Mouse (Mus musculus) heart, embryonic 13.5 days (tissue): ENCODE measurements at regions not wholly inside any gene's neighbourhood (a gene's known extent, or its start where the extent isn't known, plus 50 kb on each side); places are given as distances from the start of the nearest gene placed in this dataset.

Experiments used
- ATAC-seq: fragments of 200-750 bp; cut with Nextera tagmentation; 2 replicates; pipeline ENCODE4 v1.8.0; 2017; ENCODE audit warnings: moderate TSS enrichment; ENCODE audit not compliant: insufficient number of reproducible peaks, low FRiP score, low TSS enrichment; ENCODE audit errors: extremely low read depth
- H3K27ac ChIP-seq: fragments of 300-500 bp; sonication (generic); replicated peaks from 2 replicates; pipeline ENCODE4 v1.5.1; 2015; ENCODE audit warnings: moderate library complexity, mild to moderate bottlenecking, inconsistent platforms
- H3K27me3 ChIP-seq: fragments of 300-500 bp; sonication (generic); replicated peaks from 2 replicates; pipeline ENCODE4 v1.6.1; 2015; ENCODE audit warnings: mild to moderate bottlenecking, inconsistent platforms
- H3K36me3 ChIP-seq: fragments of 300-500 bp; sonication (generic); 2 replicates; pipeline ENCODE4 v1.6.1; 2015; ENCODE audit warnings: mild to moderate bottlenecking, inconsistent platforms
- H3K4me1 ChIP-seq: fragments of 300-500 bp; sonication (generic); 2 replicates; pipeline ENCODE4 v1.6.1; 2015; ENCODE audit warnings: inconsistent platforms
- H3K4me2 ChIP-seq: fragments of 300-500 bp; sonication (generic); 2 replicates; pipeline ENCODE4 v1.6.1; 2015; ENCODE audit warnings: inconsistent platforms, mild to moderate bottlenecking, moderate library complexity
- H3K4me3 ChIP-seq: fragments of 300-500 bp; sonication (generic); 2 replicates; pipeline ENCODE4 v1.5.1; 2015; ENCODE audit warnings: moderate library complexity, mild to moderate bottlenecking, inconsistent platforms
- H3K9ac ChIP-seq: fragments of 300-500 bp; sonication (generic); 2 replicates; pipeline ENCODE4 v1.6.1; 2015; ENCODE audit warnings: inconsistent platforms, mild to moderate bottlenecking, moderate library complexity
- H3K9me3 ChIP-seq: fragments of 300-500 bp; sonication (generic); 2 replicates; pipeline ENCODE4 v1.6.1; 2016; ENCODE audit warnings: inconsistent platforms
- WGBS: fragments of 180-500 bp; shearing (Covaris S2); methylation state at CpG from one replicate; pipeline ENCODE4 v1.1.7; 2015; ENCODE audit warnings: mixed read lengths; 5-methylcytosine and 5-hydroxymethylcytosine counted together

DNA sequence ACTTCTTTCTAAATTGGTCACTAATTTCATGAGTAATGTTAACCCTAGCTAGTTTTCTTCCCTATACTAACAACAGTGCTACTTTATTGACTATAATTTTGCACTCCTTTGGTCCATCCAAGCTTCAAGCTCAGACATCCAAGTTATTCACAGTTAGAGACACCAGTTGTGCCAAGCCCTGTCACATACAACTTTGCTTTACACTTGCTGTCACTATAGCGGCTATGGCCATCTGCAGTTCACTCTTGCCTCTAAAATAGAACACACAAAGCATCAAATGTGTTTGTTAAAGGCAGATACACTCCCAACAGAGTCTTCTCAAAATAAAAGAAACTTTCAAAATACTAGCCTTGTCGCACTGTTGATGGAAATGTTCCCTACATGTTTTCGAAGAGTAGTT, 236.0 kb upstream of the Cblb start:
- 87% methylated on average over 3 of the region's 3 CpGs for WGBS
- H3K9me3 ChIP-seq = no peaks in the 10 kb centered on the region
- no peak for ATAC-seq
- H3K4me2 ChIP-seq = no peak overlapping the region
- H3K27ac ChIP-seq = no peak overlapping the region
- no peak overlapping the region for H3K4me3 ChIP-seq
- no peaks in the 10 kb centered on the region for H3K4me1 ChIP-seq
- no peaks in the 10 kb centered on the region for H3K36me3 ChIP-seq
- no peak overlapping the region for H3K9ac ChIP-seq
- H3K27me3 ChIP-seq = no peaks in the 10 kb centered on the region

DNA sequence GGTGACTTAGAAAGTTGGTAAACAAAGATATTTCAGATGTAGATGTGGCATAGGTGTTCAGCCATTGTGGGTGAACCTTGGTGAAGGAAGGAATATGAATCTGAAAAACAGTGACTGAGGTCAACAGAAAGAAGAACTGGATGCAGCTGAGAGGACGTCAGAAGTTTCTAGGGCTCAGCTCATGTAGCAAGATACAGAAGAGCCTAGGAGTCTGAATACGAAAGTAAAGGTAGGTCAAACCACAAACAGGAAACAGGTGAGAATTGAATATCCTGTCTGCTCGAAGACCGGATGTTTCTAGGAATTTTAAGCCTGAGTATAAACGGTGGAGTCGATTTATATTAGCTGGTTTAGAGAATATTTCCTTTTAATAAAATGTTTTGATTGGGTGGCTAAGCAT, 223.7 kb upstream of the Cblb start:
- no peak for ATAC-seq
- no peak overlapping the region for H3K9ac ChIP-seq
- no peak overlapping the region for H3K4me2 ChIP-seq
- no peaks in the 10 kb centered on the region for H3K36me3 ChIP-seq
- no peaks in the 10 kb centered on the region for H3K27me3 ChIP-seq
- 71% methylated on average over 6 of the region's 6 CpGs for WGBS
- H3K4me3 ChIP-seq = no peak overlapping the region
- H3K9me3 ChIP-seq = no peaks in the 10 kb centered on the region
- peaks cover 11% of the 10 kb centered on the region for H3K4me1 ChIP-seq
- no peak overlapping the region for H3K27ac ChIP-seq

DNA sequence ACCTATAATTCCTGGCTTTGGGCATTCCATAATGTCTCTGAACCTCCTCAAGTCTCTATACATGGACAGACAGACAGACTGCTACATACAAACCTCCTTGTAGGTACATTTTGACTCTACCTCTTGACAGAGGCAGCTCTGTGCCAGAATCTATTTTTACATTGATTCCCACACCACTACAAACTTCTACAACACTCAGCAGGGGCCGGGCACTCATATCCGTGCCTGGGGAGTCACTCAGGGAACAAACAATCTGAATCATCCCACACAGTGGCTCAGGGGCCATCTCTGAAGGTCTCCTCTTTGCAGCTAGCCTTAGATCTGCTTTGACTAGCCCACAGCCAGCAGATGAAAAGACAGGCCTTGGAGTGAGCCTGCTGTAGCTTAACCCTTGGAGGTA, 221.9 kb upstream of the Cblb start:
- Histone ChIP-seq H3K4me1 (peaks cover 11% of the 10 kb centered on the region), H3K27me3 (no peaks in the 10 kb centered on the region), H3K4me3 (no peak overlapping the region), H3K36me3 (no peaks in the 10 kb centered on the region), H3K4me2 (no peak overlapping the region), H3K9ac (no peak overlapping the region), H3K27ac (peak overlapping the region; percentile 58), H3K9me3 (no peaks in the 10 kb centered on the region)
- ATAC-seq = no peak
- 31% methylated on average over 2 of the region's 2 CpGs for WGBS

DNA sequence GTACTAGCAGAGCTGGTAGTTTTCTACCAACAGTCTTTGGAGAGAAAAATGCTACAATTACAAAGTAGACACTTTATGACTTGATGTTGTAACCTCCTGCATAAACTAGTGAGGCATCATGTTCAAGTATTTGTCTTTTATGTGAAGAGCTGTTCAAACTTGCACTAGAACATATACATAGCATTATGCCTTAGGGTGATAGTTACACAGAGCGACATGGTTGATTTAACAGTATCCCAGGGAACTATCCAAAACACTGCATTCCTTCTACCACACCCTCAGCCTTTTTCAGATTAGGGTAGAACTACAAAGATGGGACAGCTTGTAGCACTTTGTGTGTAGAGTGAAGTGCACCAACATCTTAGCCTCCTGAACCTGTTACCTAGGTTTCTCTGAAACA, 220.0 kb upstream of the Cblb start:
- Histone ChIP-seq H3K27me3 (no peaks in the 10 kb centered on the region), H3K9ac (no peak overlapping the region), H3K36me3 (no peaks in the 10 kb centered on the region), H3K4me2 (no peak overlapping the region), H3K4me1 (peaks cover 11% of the 10 kb centered on the region), H3K9me3 (no peaks in the 10 kb centered on the region), H3K27ac (no peak overlapping the region), H3K4me3 (no peak overlapping the region)
- no peak for ATAC-seq
- WGBS = 80% methylated on average over 1 of the region's 1 CpGs

DNA sequence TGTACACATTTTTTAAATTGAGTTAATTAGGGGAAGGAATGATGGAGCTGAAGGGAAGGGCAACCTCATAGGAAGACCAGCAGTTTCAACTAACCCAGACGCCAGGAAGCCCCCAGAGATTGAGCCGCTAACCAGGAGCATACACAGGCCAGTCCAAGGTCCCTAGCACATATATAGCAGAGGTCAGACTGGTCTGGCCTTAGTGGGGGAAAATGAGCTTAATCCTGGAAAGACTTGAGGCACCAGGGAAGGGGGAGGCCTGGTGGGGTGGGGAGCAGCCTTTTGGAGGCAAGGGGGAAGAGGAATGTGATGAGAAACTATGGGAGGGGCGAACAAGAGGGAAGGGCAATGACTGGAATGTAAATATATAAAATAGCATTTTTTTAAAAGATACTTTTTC, 188.3 kb upstream of the Cblb start:
- H3K27me3 ChIP-seq = no peaks in the 10 kb centered on the region
- H3K4me2 ChIP-seq = no peak overlapping the region
- no peaks in the 10 kb centered on the region for H3K9me3 ChIP-seq
- H3K9ac ChIP-seq = no peak overlapping the region
- WGBS = 75% methylated on average over 3 of the region's 3 CpGs
- H3K4me1 ChIP-seq = no peaks in the 10 kb centered on the region
- H3K36me3 ChIP-seq = no peaks in the 10 kb centered on the region
- no peak overlapping the region for H3K4me3 ChIP-seq
- ATAC-seq = no peak
- H3K27ac ChIP-seq = no peak overlapping the region

DNA sequence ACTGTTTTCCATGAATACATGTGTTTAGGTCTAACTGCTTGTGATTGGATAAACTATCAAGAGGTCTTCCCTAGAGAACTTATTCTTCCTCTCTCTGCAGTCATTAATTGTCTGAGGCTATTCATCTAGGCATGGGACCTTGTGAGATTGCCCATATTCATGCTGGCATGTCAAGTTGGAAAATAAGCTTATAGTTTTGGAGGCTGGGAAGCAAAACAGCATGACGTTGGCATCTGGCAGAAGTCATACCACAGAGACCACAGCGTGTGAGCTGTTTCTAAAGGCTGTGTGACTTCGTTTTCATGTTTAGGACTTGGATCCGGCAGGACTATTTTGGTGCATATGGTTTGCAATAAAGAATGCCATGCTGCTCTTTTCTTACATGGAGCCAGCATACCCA, 185.5 kb upstream of the Cblb start:
- 71% methylated on average over 4 of the region's 4 CpGs for WGBS
- ATAC-seq = no peak
- no peak overlapping the region for H3K4me3 ChIP-seq
- no peaks in the 10 kb centered on the region for H3K9me3 ChIP-seq
- no peak overlapping the region for H3K9ac ChIP-seq
- no peak overlapping the region for H3K4me2 ChIP-seq
- no peaks in the 10 kb centered on the region for H3K4me1 ChIP-seq
- no peak overlapping the region for H3K27ac ChIP-seq
- H3K36me3 ChIP-seq = no peaks in the 10 kb centered on the region
- no peaks in the 10 kb centered on the region for H3K27me3 ChIP-seq

DNA sequence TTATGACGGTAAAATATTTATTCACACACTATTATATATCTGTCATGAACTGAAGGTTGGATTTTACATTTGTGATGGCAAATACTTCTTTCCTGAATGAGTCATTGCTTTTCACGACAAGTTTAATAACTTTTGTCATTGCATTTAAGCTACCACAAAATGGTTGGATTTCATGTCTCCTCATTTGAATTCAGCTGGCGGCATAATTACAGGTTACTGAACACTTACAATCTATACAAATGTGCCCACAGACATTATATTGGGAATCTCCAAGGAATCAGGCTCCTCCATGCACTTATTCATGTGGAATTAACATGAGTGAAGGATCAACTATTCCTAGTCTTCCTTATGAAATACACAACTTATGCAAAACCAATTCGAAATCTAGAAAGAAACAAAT, 150.3 kb upstream of the Cblb start:
- WGBS = 81% methylated on average over 4 of the region's 4 CpGs
- Histone ChIP-seq H3K4me1 (no peaks in the 10 kb centered on the region), H3K36me3 (no peaks in the 10 kb centered on the region), H3K4me2 (no peak overlapping the region), H3K9me3 (no peaks in the 10 kb centered on the region), H3K9ac (no peak overlapping the region), H3K27me3 (no peaks in the 10 kb centered on the region), H3K4me3 (no peak overlapping the region), H3K27ac (no peak overlapping the region)
- no peak for ATAC-seq

DNA sequence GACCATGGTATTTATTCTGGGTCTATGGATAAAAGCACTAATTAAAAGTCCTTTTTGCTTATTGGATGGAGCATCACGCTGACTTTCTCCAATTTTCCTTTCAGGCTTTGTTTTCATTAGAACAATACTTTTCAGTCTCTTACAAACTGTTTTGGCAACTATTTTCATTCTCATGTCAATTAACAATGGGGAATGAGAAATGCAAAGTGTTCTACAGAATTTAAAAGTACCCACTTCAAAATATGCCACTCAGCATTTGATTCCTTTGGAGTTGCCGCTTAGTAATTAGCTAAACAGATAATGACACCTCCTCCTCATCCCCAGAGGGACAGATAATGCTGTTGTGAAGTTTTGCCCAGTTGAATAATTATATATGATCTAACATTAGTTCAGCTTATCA, 149.9 kb upstream of the Cblb start:
- no peaks in the 10 kb centered on the region for H3K36me3 ChIP-seq
- no peak for ATAC-seq
- no peak overlapping the region for H3K4me3 ChIP-seq
- H3K9ac ChIP-seq = no peak overlapping the region
- WGBS = 82% methylated on average over 2 of the region's 2 CpGs
- H3K9me3 ChIP-seq = no peaks in the 10 kb centered on the region
- H3K4me1 ChIP-seq = no peaks in the 10 kb centered on the region
- H3K27ac ChIP-seq = no peak overlapping the region
- H3K4me2 ChIP-seq = no peak overlapping the region
- H3K27me3 ChIP-seq = no peaks in the 10 kb centered on the region

DNA sequence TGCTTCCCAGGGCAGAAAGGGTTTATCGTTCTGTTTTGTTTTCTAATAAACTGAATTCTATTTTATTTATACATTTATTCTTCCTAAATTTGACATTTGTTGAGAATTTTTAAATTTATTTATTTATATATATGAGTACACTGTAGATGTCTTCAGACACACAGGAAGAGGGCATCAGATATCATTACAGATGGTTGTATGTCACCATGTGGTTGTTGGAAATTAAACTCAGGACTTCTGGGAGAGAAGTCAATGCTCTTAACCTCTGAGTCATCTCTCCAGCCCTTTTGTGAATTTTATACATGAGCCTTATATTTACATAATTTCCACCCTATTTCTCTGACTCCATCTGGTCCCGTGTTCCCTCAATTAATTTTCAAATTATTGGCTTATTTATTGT, 147.2 kb upstream of the Cblb start:
- Histone ChIP-seq H3K9me3 (no peaks in the 10 kb centered on the region), H3K4me3 (no peak overlapping the region), H3K4me2 (no peak overlapping the region), H3K27me3 (no peaks in the 10 kb centered on the region), H3K4me1 (no peaks in the 10 kb centered on the region), H3K27ac (no peak overlapping the region), H3K9ac (no peak overlapping the region), H3K36me3 (no peaks in the 10 kb centered on the region)
- WGBS = 85% methylated on average over 2 of the region's 2 CpGs
- no peak for ATAC-seq

DNA sequence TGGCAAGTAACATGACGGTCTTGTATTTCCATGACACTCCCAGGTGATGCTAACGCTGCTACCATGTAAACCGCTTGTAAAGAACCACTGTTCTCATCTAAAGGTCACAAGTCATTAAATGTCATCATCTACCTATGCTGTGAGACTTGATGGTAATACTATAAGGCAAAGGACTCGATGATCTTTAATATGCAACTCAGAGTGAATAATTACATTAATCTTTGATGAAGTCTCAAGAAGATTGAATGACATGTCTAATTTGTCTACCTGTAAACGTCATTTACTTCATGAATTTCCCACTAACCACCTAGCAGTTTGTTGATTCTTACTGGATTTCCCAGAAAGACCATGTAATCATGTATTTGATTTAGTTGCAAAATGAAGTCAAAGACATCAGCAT, 143.5 kb upstream of the Cblb start:
- Histone ChIP-seq H3K4me2 (no peak overlapping the region), H3K4me3 (no peak overlapping the region), H3K4me1 (no peaks in the 10 kb centered on the region), H3K9me3 (no peaks in the 10 kb centered on the region), H3K27ac (no peak overlapping the region), H3K9ac (no peak overlapping the region), H3K36me3 (no peaks in the 10 kb centered on the region), H3K27me3 (no peaks in the 10 kb centered on the region)
- ATAC-seq = no peak
- WGBS = 80% methylated on average over 5 of the region's 5 CpGs

DNA sequence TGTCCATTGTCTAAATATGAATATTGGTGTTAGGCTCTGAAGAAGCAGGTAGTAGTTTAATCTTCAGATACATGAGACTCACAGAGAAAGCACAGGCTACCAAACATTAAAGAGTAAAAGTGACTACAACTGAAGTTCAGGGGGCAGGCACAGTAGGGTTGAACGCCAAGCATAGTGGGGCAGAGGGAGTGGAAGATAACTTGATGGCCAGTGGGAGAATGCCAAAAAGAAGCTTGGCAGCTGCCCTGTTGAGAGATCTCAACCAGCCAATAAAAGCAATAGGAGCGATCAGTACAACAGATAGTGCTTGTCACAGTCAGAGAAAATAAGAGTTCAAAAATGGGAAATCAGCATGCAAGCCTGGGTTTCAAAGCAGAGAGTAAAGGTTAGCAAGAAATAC, 125.4 kb upstream of the Cblb start:
- 67% methylated on average over 2 of the region's 2 CpGs for WGBS
- no peak overlapping the region for H3K9ac ChIP-seq
- no peaks in the 10 kb centered on the region for H3K36me3 ChIP-seq
- H3K27ac ChIP-seq = no peak overlapping the region
- no peaks in the 10 kb centered on the region for H3K4me1 ChIP-seq
- no peak overlapping the region for H3K4me2 ChIP-seq
- H3K9me3 ChIP-seq = peaks cover 6% of the 10 kb centered on the region; the same call in 1 of the 2 replicates
- no peak for ATAC-seq
- no peaks in the 10 kb centered on the region for H3K27me3 ChIP-seq
- H3K4me3 ChIP-seq = no peak overlapping the region

DNA sequence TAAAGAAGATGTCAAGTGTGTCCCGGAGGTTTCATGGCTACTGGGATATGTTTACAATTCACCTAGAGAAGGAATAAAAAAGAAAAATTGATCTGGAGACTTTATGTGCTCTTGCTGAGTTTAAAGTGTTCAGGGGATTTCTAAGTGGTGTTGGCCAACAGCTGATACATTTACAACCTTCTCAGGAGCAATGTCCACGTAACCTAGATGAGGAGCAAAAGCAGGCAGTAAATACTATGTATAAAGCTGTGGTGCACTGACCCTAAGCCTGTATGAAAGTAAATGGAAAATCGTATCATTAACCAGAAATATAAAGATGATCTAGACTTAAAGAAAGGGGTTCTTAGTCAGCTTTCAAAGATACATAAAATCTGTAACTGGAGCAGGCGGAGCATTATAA, 124.3 kb upstream of the Cblb start:
- H3K4me1 ChIP-seq = no peaks in the 10 kb centered on the region
- WGBS = 86% methylated on average over 4 of the region's 4 CpGs
- no peaks in the 10 kb centered on the region for H3K9me3 ChIP-seq
- no peak overlapping the region for H3K27ac ChIP-seq
- H3K36me3 ChIP-seq = no peaks in the 10 kb centered on the region
- no peak overlapping the region for H3K4me2 ChIP-seq
- H3K9ac ChIP-seq = no peak overlapping the region
- no peak overlapping the region for H3K4me3 ChIP-seq
- no peaks in the 10 kb centered on the region for H3K27me3 ChIP-seq
- ATAC-seq = no peak

DNA sequence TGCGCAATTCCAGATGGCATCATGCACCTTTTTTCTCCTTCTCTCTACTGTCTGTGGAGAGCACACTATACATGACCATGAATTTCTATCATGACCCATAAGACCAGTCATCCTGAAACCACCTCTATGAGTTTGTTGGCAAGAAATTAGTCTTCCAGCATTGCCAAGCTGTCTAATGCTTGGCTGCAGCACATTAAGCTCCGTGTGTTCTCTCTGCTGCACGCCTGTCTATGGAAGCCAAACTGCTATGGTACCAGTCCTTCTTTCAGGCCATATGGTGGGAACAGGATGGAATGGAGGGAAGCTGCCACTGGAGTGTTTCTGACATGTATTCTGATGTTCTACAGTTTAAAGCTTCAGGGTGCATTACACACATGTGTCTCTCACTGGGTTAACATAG, 121.0 kb upstream of the Cblb start:
- Histone ChIP-seq H3K9ac (no peak overlapping the region), H3K4me3 (no peak overlapping the region), H3K27me3 (no peaks in the 10 kb centered on the region), H3K36me3 (no peaks in the 10 kb centered on the region), H3K27ac (no peak overlapping the region), H3K9me3 (0 out of 2 replicates have a peak, but pooled peaks cover 4% of the 10 kb centered on the region), H3K4me2 (no peak overlapping the region), H3K4me1 (no peaks in the 10 kb centered on the region)
- ATAC-seq = no peak
- 84% methylated on average over 3 of the region's 3 CpGs for WGBS
